Mouse (Mus musculus): ENCODE data around the gene Angptl2.

The Angptl2 gene

GRCm38 (mm10) chr2:33232782-33233570 is 17.1 kb downstream of the Angptl2 start:
- DNase-seq: no peak

GRCm38 (mm10) chr2:33233856-33234255 is 18.0 kb downstream of the Angptl2 start:
- DNase-seq: no peak

- DNase-seq: no peak
Observed at GRCm38 (mm10) chr2:33234848-33235247, 19.0 kb downstream of the Angptl2 start.

GRCm38 (mm10) chr2:33237581-33237980 is 21.7 kb downstream of the Angptl2 start:
- no peak for DNase-seq

GRCm38 (mm10) chr2:33244880-33245279 is 29.0 kb downstream of the Angptl2 start:
- no peak for DNase-seq

GRCm38 (mm10) chr2:33245350-33245749 is 29.5 kb downstream of the Angptl2 start:
- DNase-seq: no peak

GRCm38 (mm10) chr2:33246841-33247240 is 31.0 kb downstream of the Angptl2 start:
- DNase-seq: no peak

- no peak for DNase-seq
Observed at GRCm38 (mm10) chr2:33248549-33248948, 32.7 kb downstream of the Angptl2 start.

- DNase-seq: no peak
Observed at GRCm38 (mm10) chr2:33249922-33250633, 34.2 kb downstream of the Angptl2 start.

GRCm38 (mm10) chr2:33252751-33253150 is 36.9 kb downstream of the Angptl2 start:
- DNase-seq: no peak

- DNase-seq: no peak
Observed at GRCm38 (mm10) chr2:33253572-33254190, 37.8 kb downstream of the Angptl2 start.

GRCm38 (mm10) chr2:33254318-33254985 is 38.6 kb downstream of the Angptl2 start:
- DNase-seq: no peak

GRCm38 (mm10) chr2:33256769-33257537 is 41.1 kb downstream of the Angptl2 start:
- no peak for DNase-seq

GRCm38 (mm10) chr2:33260772-33261171 is 44.9 kb downstream of the Angptl2 start:
- no peak for DNase-seq

- no peak for DNase-seq
Observed at GRCm38 (mm10) chr2:33261475-33261874, 45.6 kb downstream of the Angptl2 start.

GRCm38 (mm10) chr2:33265793-33266192 is 49.9 kb downstream of the Angptl2 start:
- DNase-seq: no peak

- DNase-seq: no peak
Observed at GRCm38 (mm10) chr2:33267075-33267474, 51.2 kb downstream of the Angptl2 start.

GRCm38 (mm10) chr2:33268384-33269131 is 52.7 kb downstream of the Angptl2 start:
- DNase-seq: no peak

GRCm38 (mm10) chr2:33269132-33269493 is 53.2 kb downstream of the Angptl2 start:
- no peak for DNase-seq

- no peak for DNase-seq
Observed at GRCm38 (mm10) chr2:33270569-33270968, 54.7 kb downstream of the Angptl2 start.

GRCm38 (mm10) chr2:33271511-33271910 is 55.6 kb downstream of the Angptl2 start:
- no peak for DNase-seq
